Mouse (Mus musculus): ENCODE data around the gene Zfp334.

Zfp334 gene

DNA sequence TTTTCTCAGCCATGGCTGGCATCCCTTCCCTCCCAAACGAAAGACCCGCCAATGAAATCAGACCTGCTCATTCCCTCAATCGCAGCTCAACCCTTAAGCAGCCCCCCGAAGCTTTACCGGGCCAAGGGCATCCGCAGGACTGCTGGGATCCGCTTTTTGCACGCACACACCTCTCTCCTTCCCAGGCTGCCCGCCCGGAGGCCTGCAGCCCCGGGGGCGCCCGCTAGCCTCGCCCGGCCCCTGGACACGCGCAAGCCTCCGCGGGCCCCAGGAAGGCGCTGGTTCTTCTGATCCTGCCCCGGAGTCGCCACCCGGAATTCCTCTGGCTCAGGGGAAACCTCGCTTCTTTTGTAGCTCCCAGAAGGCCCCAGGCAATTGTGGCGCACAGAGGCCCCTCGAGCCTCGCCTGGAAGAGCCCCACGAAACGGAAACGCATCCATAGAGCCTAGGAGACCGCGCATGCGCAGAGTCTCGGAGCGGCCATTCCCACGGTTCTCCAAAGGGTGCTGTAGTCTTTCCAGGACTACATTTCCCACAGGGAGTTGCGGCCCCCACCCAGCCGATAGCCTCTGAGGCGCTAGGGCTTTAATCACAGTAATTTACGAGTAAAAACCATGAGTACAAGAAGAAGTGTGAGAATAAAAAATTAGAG lies at the start of gene Zfp334:
Gene Zfp334 (minus strand): TSS at position 416 of the 652 bp plus-strand sequence.
- peak; percentile 95 for DNase-seq (ENCODE audit: extremely low spot score)

GRCm38 (mm10) chr2:165428694-165429093 lies 40.6 kb upstream of the Zfp334 start:
- DNase-seq (ENCODE audit: extremely low spot score), result peak; percentile 17

DNA sequence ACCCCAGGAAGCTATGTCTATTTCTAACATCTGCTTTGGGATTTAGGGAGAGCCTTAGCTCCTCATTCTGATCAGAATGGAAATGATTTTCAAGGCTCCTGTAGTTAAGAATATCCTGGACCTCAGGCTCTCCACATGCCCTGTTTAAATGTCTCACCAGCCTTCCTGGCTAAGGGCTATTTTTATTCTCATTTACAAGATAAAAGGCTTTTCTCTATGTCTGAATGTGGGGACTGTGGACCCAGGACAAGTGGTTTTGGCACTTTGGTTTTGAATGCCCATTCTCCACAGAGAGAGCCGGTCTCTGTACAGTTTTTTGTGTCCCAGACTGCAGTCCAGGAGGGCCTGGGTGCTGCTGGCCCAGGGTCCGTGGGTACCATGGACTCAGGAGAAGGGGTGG lies 32.1 kb upstream of the Zfp334 start:
- DNase-seq (ENCODE audit: extremely low spot score), result no peak

DNA sequence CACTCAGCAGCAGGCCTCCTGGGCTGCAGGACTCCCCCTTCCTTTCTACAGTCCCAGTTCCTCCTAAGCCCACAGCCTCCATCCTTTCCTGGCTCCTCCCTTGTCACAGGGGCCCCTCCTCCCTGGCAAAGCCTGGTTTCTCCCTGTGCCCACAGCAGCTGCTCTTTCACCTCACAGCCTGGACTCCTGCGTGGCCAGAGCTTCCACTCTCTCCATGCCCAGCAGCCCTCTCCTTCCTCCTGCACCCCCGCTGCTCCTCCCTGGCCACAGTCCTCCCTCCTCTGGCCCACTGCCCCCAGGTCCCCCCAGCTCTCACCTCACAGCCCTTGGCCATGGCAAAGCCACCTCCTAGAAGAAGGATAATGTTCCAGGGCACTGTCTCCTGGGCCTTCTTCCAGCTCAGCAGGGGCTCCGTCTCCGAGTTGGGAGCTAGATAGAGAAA lies 31.6 kb upstream of the Zfp334 start:
- no peak for DNase-seq (ENCODE audit: extremely low spot score)

- no peak for DNase-seq (ENCODE audit: extremely low spot score)
Observed at GRCm38 (mm10) chr2:165418577-165418976, 30.5 kb upstream of the Zfp334 start.

DNA sequence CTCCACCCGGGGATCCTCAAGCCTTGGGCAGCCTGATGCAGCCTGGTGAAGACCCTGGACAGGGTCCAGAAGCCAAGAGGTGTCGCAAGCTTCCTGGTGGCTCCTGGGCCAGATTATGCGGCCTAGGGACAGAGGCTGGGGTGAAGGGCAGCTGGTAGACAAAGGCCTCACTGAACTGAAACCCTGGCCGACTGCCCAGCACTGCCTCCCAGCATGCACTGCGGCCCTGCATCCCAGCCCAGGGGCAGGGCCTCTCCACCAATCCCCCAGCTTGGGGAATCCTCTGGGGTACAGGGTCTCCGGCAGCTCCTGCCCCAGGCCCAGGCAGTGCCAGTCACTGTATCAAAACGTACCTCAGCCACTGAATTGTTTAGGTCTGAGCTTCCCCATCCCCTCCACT lies 29.2 kb upstream of the Zfp334 start:
- no peak for DNase-seq (ENCODE audit: extremely low spot score)

DNA sequence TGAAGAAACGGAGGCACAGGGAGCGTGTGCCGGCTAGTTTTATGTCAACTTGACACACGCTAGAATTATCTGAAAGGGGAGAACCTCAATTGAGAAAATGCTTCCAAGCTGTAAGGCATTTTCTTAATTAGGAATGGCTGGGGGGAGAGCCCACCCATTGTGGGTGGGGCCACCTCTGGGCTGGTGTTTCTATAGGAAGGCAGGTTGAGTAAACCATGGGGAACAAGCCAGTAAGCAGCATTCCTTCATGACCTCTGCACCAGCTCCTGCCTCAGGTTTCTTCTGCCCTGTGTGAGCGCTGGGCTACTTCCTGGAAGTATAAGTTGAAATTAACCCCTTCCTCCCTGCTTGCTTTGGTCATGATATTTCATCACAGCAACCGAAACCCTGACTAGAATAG lies 27.7 kb upstream of the Zfp334 start:
- peak; percentile 24 for DNase-seq (ENCODE audit: extremely low spot score)

GRCm38 (mm10) chr2:165415141-165415721 lies 27.2 kb upstream of the Zfp334 start:
- no peak for DNase-seq (ENCODE audit: extremely low spot score)

DNA sequence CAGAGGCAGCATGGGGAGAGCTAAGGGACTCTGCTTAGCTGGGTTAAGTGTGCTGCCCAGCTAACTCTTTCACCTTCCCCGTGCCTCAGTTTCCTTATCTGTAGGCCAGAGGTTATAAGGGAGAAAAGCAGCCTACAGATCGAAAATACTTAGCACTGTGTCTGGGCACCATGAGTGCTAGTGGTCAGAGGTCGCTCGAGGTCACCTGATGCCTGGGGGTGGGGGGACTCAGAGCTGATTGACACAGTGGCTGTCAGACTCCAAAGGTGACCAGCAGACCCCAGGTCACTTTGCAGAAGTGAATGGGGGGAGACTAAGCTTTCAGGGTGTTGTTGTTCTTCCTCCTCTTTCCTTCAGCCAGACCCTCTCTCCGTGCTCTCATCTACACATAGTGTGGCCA lies 26.3 kb upstream of the Zfp334 start:
- DNase-seq (ENCODE audit: extremely low spot score), result no peak

DNA sequence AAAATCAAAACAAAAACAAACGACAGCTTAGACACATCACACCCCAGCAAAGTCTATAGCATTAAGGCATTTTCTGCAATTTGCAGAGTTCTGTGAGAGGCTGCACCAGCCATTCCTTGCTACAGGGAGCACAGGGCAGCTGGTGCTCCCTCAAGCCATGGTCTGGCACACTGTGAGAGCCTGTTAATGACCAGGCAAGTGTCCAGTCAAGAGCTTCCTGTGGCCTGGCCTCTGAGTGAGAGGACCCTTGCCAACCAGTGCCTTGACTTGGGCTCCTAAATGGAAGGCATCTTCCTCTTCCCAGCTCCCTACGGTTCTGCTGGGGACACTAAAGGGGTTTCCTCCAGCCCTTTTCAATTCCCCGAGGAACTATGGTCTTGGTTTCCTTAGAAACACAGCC lies 25.8 kb upstream of the Zfp334 start:
- no peak for DNase-seq (ENCODE audit: extremely low spot score)

DNA sequence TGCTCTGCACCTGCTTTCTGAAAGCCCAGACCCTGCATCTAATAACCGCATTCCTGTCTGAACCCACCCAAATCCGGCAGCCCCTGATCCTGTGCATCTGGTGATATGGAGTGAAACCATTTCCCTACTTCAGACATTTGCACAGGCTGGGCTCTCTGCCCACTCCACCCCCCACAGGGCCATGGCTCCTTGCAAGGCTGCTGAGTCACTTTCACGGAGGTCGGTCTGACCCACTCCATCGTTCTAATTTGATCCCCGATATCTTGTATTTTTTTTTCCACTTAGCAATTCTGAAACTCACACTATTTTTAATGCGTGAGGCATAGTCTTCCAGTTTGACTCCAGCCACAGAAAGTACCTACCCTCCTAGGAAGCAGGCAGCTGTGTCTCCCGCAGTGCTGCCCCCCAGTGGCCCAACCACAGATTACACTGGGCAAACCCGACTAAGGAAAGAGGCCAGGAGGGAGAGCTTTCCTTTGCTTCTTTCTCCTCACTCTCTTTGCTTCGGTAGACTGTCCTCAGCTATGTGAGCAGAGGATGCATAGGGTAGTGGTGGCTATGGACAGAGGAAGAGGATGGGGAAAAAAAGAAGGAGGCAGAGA lies 19.7 kb upstream of the Zfp334 start:
- DNase-seq (ENCODE audit: extremely low spot score), result peak; percentile 72

DNA sequence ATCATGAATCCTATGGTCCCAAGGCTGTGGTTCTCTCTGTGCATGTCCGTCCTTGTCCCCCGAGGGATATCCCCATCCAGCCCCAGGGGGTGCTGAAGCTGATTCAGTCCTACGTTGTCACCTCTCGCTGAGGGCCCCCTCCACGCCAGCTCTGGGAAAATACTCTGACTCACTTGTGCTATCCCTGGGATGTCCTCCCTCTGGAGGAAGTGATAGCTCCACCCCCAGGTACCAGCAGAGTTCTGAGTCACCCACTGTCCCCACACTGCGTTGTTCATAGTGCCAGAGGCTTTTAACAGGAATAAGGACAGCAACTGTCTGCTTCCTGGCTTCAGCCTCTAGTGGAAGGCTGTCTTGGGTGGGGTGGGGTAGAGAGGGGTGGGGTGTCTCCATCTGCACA lies 17.3 kb upstream of the Zfp334 start:
- no peak for DNase-seq (ENCODE audit: extremely low spot score)

GRCm38 (mm10) chr2:165404951-165405350 lies 16.9 kb upstream of the Zfp334 start:
- no peak for DNase-seq (ENCODE audit: extremely low spot score)

DNA sequence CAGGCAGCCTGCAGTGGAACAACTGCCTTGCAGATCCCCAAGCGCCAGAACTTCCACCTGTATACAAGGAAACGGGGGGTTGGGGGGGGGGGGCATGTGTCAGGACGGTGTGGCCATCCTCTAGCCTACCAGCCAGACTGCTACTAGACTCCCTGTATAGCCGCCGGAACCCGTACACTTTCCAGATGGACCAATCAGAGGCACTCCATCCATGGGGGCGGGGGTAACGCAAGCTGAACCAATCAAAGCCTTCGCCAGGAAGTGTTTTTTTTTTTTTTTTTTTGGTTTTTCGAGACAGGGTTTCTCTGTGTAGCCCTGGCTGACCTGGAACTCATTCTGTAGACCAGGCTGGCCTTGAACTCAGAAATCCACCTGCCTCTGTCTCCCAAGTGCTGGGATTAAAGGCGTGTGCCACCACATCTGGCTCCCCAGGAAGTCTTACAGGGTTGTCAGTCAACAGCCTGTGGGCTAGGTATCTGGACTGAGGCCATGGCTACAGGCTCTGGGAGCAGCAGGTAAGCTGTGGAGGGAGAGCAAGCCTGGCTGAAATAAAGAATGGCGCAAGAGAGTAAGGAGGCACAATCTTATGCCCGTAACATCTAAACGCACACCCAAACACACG lies 10.2 kb upstream of the Zfp334 start:
- peak; percentile 27 for DNase-seq (ENCODE audit: extremely low spot score)

GRCm38 (mm10) chr2:165397502-165398163 lies 9.6 kb upstream of the Zfp334 start:
- no peak for DNase-seq (ENCODE audit: extremely low spot score)

DNA sequence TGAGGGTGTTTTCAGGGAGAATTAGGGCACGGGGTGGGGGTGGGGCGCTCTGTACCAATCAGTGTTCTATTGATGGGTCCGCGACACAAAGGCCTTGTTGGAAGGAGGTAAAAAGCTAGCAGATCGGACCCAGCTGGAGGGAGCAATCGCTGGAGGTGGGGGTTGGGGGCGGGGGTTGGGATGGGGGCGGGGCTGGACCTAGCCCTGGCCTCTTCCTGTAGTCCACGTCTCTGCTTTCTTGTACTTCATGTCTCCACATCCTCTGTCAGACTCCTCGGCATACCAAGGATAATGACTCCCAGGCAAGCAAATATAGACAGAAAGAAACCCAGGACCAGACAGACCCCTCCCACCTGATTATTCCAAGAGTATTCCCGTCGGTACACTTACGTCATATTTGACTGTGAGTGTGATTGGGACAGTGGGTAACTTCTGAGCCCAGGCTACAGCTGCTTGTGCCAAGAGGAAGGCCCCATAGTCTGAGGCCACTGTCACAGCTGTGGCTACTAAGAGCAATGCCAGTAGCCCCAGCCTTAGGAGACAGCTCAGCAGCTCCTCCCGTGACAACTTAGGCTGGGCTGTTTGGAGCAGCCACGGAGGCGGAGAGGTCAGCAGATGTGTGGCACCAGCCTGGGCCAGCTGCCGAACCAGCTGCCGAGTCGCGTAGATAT lies 8.9 kb upstream of the Zfp334 start:
- peak; percentile 33 for DNase-seq (ENCODE audit: extremely low spot score)

GRCm38 (mm10) chr2:165392156-165392555 lies 4.1 kb upstream of the Zfp334 start:
- DNase-seq (ENCODE audit: extremely low spot score), result no peak

DNA sequence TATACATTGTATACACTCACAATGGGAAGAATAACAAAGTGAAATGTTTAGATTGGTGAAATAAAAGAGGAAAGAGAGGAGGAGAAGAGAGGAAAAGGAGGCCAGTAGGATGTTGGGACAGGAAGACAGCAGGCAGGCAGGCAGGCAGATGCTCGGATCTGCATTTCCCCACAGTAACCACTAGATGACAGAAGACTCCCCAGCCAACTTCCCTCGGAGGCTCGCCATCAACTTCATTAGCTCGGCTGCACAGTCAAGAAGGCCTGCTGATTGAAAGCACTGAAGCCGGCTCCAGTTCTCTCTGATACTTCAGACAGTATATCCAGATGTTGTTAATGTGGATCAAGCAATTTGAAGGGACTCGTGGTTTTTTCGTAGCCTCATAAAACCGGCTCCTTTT lies 3.5 kb upstream of the Zfp334 start:
- peak; percentile 56 for DNase-seq (ENCODE audit: extremely low spot score)

DNA sequence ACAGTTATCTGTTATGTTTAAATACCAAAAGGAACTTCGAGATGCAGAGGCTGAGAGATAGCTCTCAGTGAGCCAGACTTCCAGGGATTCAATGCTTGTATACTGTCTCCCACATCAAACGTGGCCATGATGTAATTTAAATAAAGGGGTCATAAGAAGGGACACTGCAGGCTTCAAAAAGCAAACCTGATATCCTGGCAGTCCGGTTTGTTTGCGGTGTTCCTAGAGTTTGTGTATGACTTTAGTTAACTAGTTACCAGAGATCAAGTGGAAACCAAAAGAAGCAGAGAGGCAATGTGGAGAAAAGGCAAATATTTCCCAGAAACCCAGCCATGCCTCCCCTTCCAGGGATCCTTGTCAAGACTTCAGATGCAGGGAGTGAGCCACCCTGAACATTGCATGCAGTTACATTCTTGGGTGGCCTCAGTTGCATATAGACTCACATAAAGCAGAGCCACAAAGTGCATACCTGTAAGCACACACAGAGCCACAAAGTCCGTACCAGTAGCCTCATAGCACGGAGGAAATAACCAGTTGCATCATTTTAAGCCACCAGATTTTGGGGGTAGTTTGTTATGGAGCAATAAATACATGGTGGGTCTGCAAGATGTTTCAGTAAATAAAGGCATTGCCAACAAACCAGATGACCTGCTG lies 1.4 kb upstream of the Zfp334 start:
- DNase-seq (ENCODE audit: extremely low spot score), result no peak

GRCm38 (mm10) chr2:165387370-165387769 lies 689 bp downstream of the Zfp334 start:
- DNase-seq (ENCODE audit: extremely low spot score), result peak; percentile 38

GRCm38 (mm10) chr2:165380050-165380449 lies 8.0 kb downstream of the Zfp334 start:
- DNase-seq (ENCODE audit: extremely low spot score), result no peak
